Mouse (Mus musculus) layer of hippocampus, postnatal 36 days (tissue): ENCODE results near the gene Tango2. TPM values are rescaled to one million over a fixed set of nuclear protein-coding genes. Genes with fewer than 3 reads are reported as not detected.

ENCODE experiments used
- DNase-seq, 2 experiments: peaks; one replicate each; pipeline ENCODE4 v3.0.0; 2022
- microRNA-seq, 2 experiments: library from miRNA; unstranded; fragments of <30 nt; microRNA quantifications; one replicate each; pipeline ENCODE4 v1.2.0; 2021
- total RNA-seq, 2 experiments: library from RNA; stranded (reverse); gene quantifications; 2 replicates each; pipeline ENCODE4 v1.2.3; 2021

The Tango2 gene
- total RNA-seq, 2 experiments from 2014 or later = 124 to 125 TPM

GRCm38 (mm10) chr16:18252736-18253135 is 95.2 kb downstream of the Tango2 start:
- no peak for DNase-seq

- DNase-seq = no peak
These were observed 96.8 kb downstream of the Tango2 start for GRCm38 (mm10) chr16:18250828-18251790.

Small RNA genes within 50 kb of the gene (microRNA-seq; reads per million reads assigned to microRNA genes)
- gene Gm24572 (0.21 to 0.30 reads per million in 2 experiments), gene Gm26219 (0 reads per million in 2 experiments), gene Mir1306 (245 to 251 reads per million in 2 experiments), gene Mir185 (1,434 to 2,228 reads per million in 2 experiments)

Other genes with a start within 250 kb of the Tango2 start
- 100 to 1,000 TPM in 1 of 2 experiments, 10 to 100 TPM in 1; 96.1 to 105 TPM for gene Rtn4r, start 220.5 kb downstream of the Tango2 start, total RNA-seq
- not detected for gene Ccdc188, start 130.2 kb downstream of the Tango2 start, total RNA-seq
- gene Zdhhc8, start 113.0 kb downstream of the Tango2 start, total RNA-seq = 10 to 100 TPM; 68.5 to 70.0 TPM
- gene Trmt2a, start 99.4 kb downstream of the Tango2 start, total RNA-seq = 10 to 100 TPM; 48.9 to 64.1 TPM
- 10 to 100 TPM; 85.1 to 90.7 TPM for gene Ranbp1, start 99.4 kb downstream of the Tango2 start, total RNA-seq
- not detected for gene Gm49776, start 89.8 kb downstream of the Tango2 start, total RNA-seq
- 10 to 100 TPM; 45.1 to 50.2 TPM for gene Dgcr8, start 58.9 kb downstream of the Tango2 start, total RNA-seq
- 10 to 100 TPM; 36.2 to 37.7 TPM for gene Arvcf, start 79 bp upstream of the Tango2 start, total RNA-seq
- 10 to 100 TPM; 19.6 to 21.7 TPM for gene Txnrd2, start 78.3 kb upstream of the Tango2 start, total RNA-seq
- 10 to 100 TPM; 66.3 to 68.1 TPM for gene Comt, start 78.7 kb upstream of the Tango2 start, total RNA-seq
- 1 to 10 TPM; 6.6 to 6.9 TPM for gene Gnb1l, start 150.6 kb upstream of the Tango2 start, total RNA-seq
- 10 to 100 TPM; 10.0 to 11.5 TPM for gene Rtl10, start 150.8 kb upstream of the Tango2 start, total RNA-seq
- 1 to 10 TPM; 1.3 to 1.5 TPM for gene Tbx1, start 242.6 kb upstream of the Tango2 start, total RNA-seq